Mouse (Mus musculus): ENCODE measurements at regions not wholly inside any gene's neighbourhood (a gene's known extent, or its start where the extent isn't known, plus 50 kb on each side); places are given as distances from the start of the nearest gene placed in this dataset.

GRCm38 (mm10) chr1:57489588-57489987 lies 82.7 kb upstream of the Tyw5 start:
- WGBS = 65% methylated on average over 6 of the region's 6 CpGs
- no peak overlapping the region for H3K4me2 ChIP-seq (ENCODE audit: low read depth, low read length, poor library complexity, severe bottlenecking)
- no peaks in the 10 kb centered on the region for H3K36me3 ChIP-seq (ENCODE audit: insufficient read depth, low read length)
- no peaks in the 10 kb centered on the region for H3K27me3 ChIP-seq (ENCODE audit: insufficient read depth, low read length)
- DNase-seq (ENCODE audit: low spot score) = peak; percentile 34
- ATAC-seq (ENCODE audit: low FRiP score) = no peak
- H3K4me1 ChIP-seq (ENCODE audit: insufficient read depth, low read length) = no peaks in the 10 kb centered on the region
- TF ChIP-seq CTCF (IDR thresholded peaks at IDR 0.05) = no peak
- no peak overlapping the region for H3K9ac ChIP-seq (replicated peaks; ENCODE audit: low read length, poor library complexity, severe bottlenecking)
- no peaks in the 10 kb centered on the region for H3K9me3 ChIP-seq (ENCODE audit: low read length)
- no peak overlapping the region for H3K27ac ChIP-seq (ENCODE audit: low read depth, low read length)
- no peak overlapping the region for H3K4me3 ChIP-seq (ENCODE audit: low read depth, low read length)

DNA sequence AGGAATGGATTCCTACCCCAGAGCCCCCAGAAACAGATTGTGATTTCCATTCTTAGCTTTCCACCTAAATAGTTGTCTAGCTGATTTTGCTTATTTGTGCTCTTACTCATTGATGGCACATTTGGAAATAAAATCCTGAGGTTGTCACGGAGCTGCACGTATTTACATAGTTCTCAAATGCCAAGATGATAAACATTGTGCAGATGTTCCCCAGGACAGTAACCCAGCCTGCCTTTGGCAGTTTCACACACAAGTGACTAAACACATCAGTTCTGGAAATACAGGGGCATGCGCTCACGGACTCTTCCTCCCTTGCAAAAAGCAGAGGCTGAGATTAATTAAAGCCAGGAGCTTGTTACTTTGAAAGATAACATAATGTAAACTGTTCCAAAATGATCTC lies 83.1 kb upstream of the Tyw5 start:
- DNase-seq (ENCODE audit: low spot score) (no peak), ATAC-seq (ENCODE audit: low FRiP score) (no peak)
- 76% methylated on average over 4 of the region's 4 CpGs for WGBS
- TF ChIP-seq CTCF (IDR thresholded peaks at IDR 0.05) = no peak
- Histone ChIP-seq H3K4me1 (ENCODE audit: insufficient read depth, low read length) (no peaks in the 10 kb centered on the region), H3K36me3 (ENCODE audit: insufficient read depth, low read length) (no peaks in the 10 kb centered on the region), H3K9me3 (ENCODE audit: low read length) (no peaks in the 10 kb centered on the region), H3K27ac (ENCODE audit: low read depth, low read length) (no peak overlapping the region), H3K27me3 (ENCODE audit: insufficient read depth, low read length) (no peaks in the 10 kb centered on the region), H3K4me2 (ENCODE audit: low read depth, low read length, poor library complexity, severe bottlenecking) (no peak overlapping the region), H3K9ac (replicated peaks; ENCODE audit: low read length, poor library complexity, severe bottlenecking) (no peak overlapping the region), H3K4me3 (ENCODE audit: low read depth, low read length) (no peak overlapping the region)

- no peak for DNase-seq (ENCODE audit: low spot score)
Observed at GRCm38 (mm10) chr1:57492696-57493095, 85.8 kb upstream of the Tyw5 start.

DNA sequence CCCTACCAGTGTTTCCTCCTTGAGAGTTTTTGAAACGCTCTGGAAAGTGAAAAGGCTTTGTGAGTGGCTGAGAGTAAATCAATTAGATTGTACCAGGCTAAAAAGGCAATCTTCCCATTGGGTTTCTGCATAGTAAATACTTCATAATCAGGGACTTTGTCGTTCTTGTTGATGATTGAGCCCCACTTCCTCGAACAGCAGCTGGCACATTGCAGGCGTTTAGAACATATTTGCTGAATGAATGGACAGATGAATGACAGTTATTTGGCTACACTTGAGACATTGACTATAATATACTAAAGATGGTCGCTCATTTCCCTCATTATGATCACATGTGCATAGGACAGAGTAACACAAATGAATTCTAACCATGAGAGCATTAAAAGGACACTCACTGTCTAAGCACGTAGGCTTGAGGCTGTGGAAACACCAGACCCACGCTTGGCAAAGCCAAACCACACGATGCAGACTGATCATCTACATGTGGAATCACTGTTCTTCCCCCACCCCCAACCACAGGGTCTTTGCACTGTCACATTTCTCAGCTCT lies 90.7 kb upstream of the Tyw5 start:
- peak; percentile 36 for DNase-seq (ENCODE audit: low spot score)
- no peak for TF ChIP-seq CTCF (IDR thresholded peaks at IDR 0.05)
- no peak overlapping the region for H3K4me2 ChIP-seq (ENCODE audit: low read depth, low read length, poor library complexity, severe bottlenecking)
- H3K27me3 ChIP-seq (ENCODE audit: insufficient read depth, low read length) = no peaks in the 10 kb centered on the region
- no peaks in the 10 kb centered on the region for H3K9me3 ChIP-seq (ENCODE audit: low read length)
- no peak overlapping the region for H3K9ac ChIP-seq (replicated peaks; ENCODE audit: low read length, poor library complexity, severe bottlenecking)
- no peak overlapping the region for H3K4me3 ChIP-seq (ENCODE audit: low read depth, low read length)
- no peaks in the 10 kb centered on the region for H3K4me1 ChIP-seq (ENCODE audit: insufficient read depth, low read length)
- no peak overlapping the region for H3K27ac ChIP-seq (ENCODE audit: low read depth, low read length)
- WGBS = 59% methylated on average over 8 of the region's 8 CpGs
- no peaks in the 10 kb centered on the region for H3K36me3 ChIP-seq (ENCODE audit: insufficient read depth, low read length)
- ATAC-seq (ENCODE audit: low FRiP score) = no peak

More at GRCm38 (mm10) chr1:57492696-57493095, 85.8 kb upstream of the Tyw5 start:
- Histone ChIP-seq H3K4me1 (ENCODE audit: insufficient read depth, low read length) (no peaks in the 10 kb centered on the region), H3K9me3 (ENCODE audit: low read length) (no peaks in the 10 kb centered on the region), H3K4me2 (ENCODE audit: low read depth, low read length, poor library complexity, severe bottlenecking) (no peak overlapping the region), H3K36me3 (ENCODE audit: insufficient read depth, low read length) (no peaks in the 10 kb centered on the region), H3K27me3 (ENCODE audit: insufficient read depth, low read length) (no peaks in the 10 kb centered on the region), H3K4me3 (ENCODE audit: low read depth, low read length) (no peak overlapping the region), H3K9ac (replicated peaks; ENCODE audit: low read length, poor library complexity, severe bottlenecking) (no peak overlapping the region), H3K27ac (ENCODE audit: low read depth, low read length) (no peak overlapping the region)
- no peak for ATAC-seq (ENCODE audit: low FRiP score)
- TF ChIP-seq CTCF (IDR thresholded peaks at IDR 0.05) = no peak
- WGBS = 84% methylated on average over 2 of the region's 2 CpGs

DNA sequence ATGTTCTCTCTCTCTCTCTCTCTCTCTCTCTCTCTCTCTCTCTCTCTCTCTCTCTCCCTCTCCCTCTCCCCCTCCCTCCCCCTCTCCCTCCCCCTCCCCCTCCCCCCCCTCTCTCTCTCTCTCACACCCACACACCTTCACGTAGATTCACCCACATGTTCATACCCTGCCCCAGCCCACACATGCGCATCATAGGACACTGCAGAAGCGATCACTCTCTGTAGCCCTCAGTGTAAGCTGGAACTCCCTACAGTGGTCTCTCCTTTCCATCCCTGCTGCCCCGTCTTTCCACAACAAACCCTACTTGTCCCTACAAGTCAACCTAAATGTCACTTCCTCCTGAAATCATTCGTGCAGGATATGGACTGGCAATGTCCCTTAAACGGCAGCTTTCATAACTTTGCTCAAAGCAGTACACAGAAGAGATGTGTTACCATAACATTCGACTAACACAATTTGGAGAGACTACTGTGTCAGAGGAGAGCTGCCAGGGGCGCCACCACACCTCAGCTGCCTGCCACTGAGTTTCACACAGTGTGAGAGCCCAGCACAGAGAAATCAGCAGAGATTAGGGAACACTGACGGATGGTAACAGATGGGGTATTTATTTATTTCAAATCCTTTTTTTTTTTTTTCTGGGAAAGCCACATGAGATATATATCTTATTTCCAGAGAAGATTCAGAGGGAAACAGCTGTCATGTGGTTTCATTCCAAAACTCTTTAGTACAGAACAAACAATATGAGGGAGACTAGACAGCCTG lies 103.6 kb upstream of the Tyw5 start:
- Histone ChIP-seq H3K4me3 (ENCODE audit: low read depth, low read length) (no peak overlapping the region), H3K27me3 (ENCODE audit: insufficient read depth, low read length) (no peaks in the 10 kb centered on the region), H3K36me3 (ENCODE audit: insufficient read depth, low read length) (no peaks in the 10 kb centered on the region), H3K4me1 (ENCODE audit: insufficient read depth, low read length) (no peaks in the 10 kb centered on the region), H3K9me3 (ENCODE audit: low read length) (no peaks in the 10 kb centered on the region), H3K9ac (replicated peaks; ENCODE audit: low read length, poor library complexity, severe bottlenecking) (no peak overlapping the region), H3K4me2 (ENCODE audit: low read depth, low read length, poor library complexity, severe bottlenecking) (no peak overlapping the region), H3K27ac (ENCODE audit: low read depth, low read length) (no peak overlapping the region)
- TF ChIP-seq CTCF (IDR thresholded peaks at IDR 0.05) = no peak
- ATAC-seq (ENCODE audit: low FRiP score) (no peak), DNase-seq (ENCODE audit: low spot score) (no peak)
- WGBS = 73% methylated on average over 8 of the region's 9 CpGs

- Histone ChIP-seq H3K9ac (replicated peaks; ENCODE audit: low read length, poor library complexity, severe bottlenecking) (no peak overlapping the region), H3K4me3 (ENCODE audit: low read depth, low read length) (no peak overlapping the region), H3K36me3 (ENCODE audit: insufficient read depth, low read length) (no peaks in the 10 kb centered on the region), H3K27me3 (ENCODE audit: insufficient read depth, low read length) (no peaks in the 10 kb centered on the region), H3K4me1 (ENCODE audit: insufficient read depth, low read length) (no peaks in the 10 kb centered on the region), H3K9me3 (ENCODE audit: low read length) (no peaks in the 10 kb centered on the region), H3K4me2 (ENCODE audit: low read depth, low read length, poor library complexity, severe bottlenecking) (no peak overlapping the region), H3K27ac (ENCODE audit: low read depth, low read length) (no peak overlapping the region)
- TF ChIP-seq CTCF (IDR thresholded peaks at IDR 0.05) = 0 out of 2 replicates have a peak, but pooled peaks have one; percentile 16
- DNase-seq (ENCODE audit: low spot score) (no peak), ATAC-seq (ENCODE audit: low FRiP score) (no peak)
- 96% methylated on average over 2 of the region's 2 CpGs for WGBS
Observed at GRCm38 (mm10) chr1:57511902-57512301, 105.0 kb upstream of the Tyw5 start.
